Comparison of ENCODE assay signal across 8 mouse cellular contexts in genomic region chr11:121420379-121420778, GRCm38 (mm10). TPM values are rescaled to one million over a fixed set of nuclear protein-coding genes. Genes with fewer than 3 reads are reported as not detected.
DNase-seq lines count a peak whose midpoint lies in the region; ATAC-seq lines count a peak whose summit lies in the region.

No protein-coding gene starts in this region.

- DNase-seq in kidney, adult 18-20 months: no peak
- no peak for DNase-seq in embryonic facial prominence, embryonic 10.5 days (ENCODE audit: low spot score)
- DNase-seq in hindbrain, embryonic 14.5 days (ENCODE audit: low spot score): no peak
- DNase-seq in retina, embryonic 14.5 days (ENCODE audit: low spot score): no peak
- no peak for DNase-seq in left cerebral cortex, adult 11 months (ENCODE audit: low spot score)
- no peak for DNase-seq in frontal cortex, postnatal 10 days (ENCODE audit: low spot score in 2 of 2)

- no peaks in the 10 kb centered on the region for H3K27me3 ChIP-seq in kidney, embryonic 15.5 days
- H3K27me3 ChIP-seq in embryonic facial prominence, embryonic 10.5 days (replicated peaks; ENCODE audit: low read depth, poor library complexity, severe bottlenecking): no peaks in the 10 kb centered on the region
- no peaks in the 10 kb centered on the region for H3K27me3 ChIP-seq in hindbrain, embryonic 14.5 days (ENCODE audit: control insufficient read depth, insufficient read depth, low read length)
- H3K27me3 ChIP-seq in midbrain, embryonic 15.5 days (replicated peaks): no peaks in the 10 kb centered on the region

- H3K4me1 ChIP-seq in kidney, embryonic 15.5 days: peaks cover 13% of the 10 kb centered on the region
- peaks cover 15% of the 10 kb centered on the region for H3K4me1 ChIP-seq in embryonic facial prominence, embryonic 10.5 days
- H3K4me1 ChIP-seq in hindbrain, embryonic 14.5 days (replicated peaks; ENCODE audit: control insufficient read depth, insufficient read depth, low read length): peaks cover 7% of the 10 kb centered on the region
- peaks cover 16% of the 10 kb centered on the region for H3K4me1 ChIP-seq in midbrain, embryonic 15.5 days

- no peaks in the 10 kb centered on the region for H3K36me3 ChIP-seq in kidney, embryonic 15.5 days
- no peaks in the 10 kb centered on the region; the same call in 1 of the 2 replicates for H3K36me3 ChIP-seq in embryonic facial prominence, embryonic 10.5 days (replicated peaks)
- H3K36me3 ChIP-seq in hindbrain, embryonic 14.5 days (replicated peaks; ENCODE audit: control insufficient read depth, insufficient read depth): 0 out of 2 replicates have a peak, but pooled peaks cover 1% of the 10 kb centered on the region
- H3K36me3 ChIP-seq in midbrain, embryonic 15.5 days (replicated peaks): no peaks in the 10 kb centered on the region

- no peak overlapping the region for H3K9ac ChIP-seq in kidney, embryonic 15.5 days
- peak overlapping the region; percentile 40; the same call in 1 of the 2 replicates for H3K9ac ChIP-seq in hindbrain, embryonic 14.5 days
- H3K9ac ChIP-seq in midbrain, embryonic 15.5 days: peak overlapping the region; percentile 63; the same call in 1 of the 2 replicates

- H3K4me2 ChIP-seq in kidney, embryonic 15.5 days: peak overlapping the region; percentile 87
- peak overlapping the region; percentile 92 for H3K4me2 ChIP-seq in hindbrain, embryonic 14.5 days (replicated peaks)
- peak overlapping the region; percentile 90 for H3K4me2 ChIP-seq in midbrain, embryonic 15.5 days

- no peak for ATAC-seq in kidney, embryonic 15.5 days (replicated peaks; ENCODE audit: low FRiP score)
- ATAC-seq in hindbrain, embryonic 14.5 days (ENCODE audit: low FRiP score): no peak
- no peak for ATAC-seq in midbrain, embryonic 15.5 days (replicated peaks)

- no peaks in the 10 kb centered on the region for H3K9me3 ChIP-seq in kidney, embryonic 15.5 days (replicated peaks)
- H3K9me3 ChIP-seq in embryonic facial prominence, embryonic 10.5 days: no peaks in the 10 kb centered on the region
- H3K9me3 ChIP-seq in hindbrain, embryonic 14.5 days (ENCODE audit: control insufficient read depth, low read length): no peaks in the 10 kb centered on the region
- H3K9me3 ChIP-seq in midbrain, embryonic 15.5 days: no peaks in the 10 kb centered on the region

- H3K4me3 ChIP-seq in kidney, embryonic 15.5 days (replicated peaks): peak overlapping the region; percentile 84
- H3K4me3 ChIP-seq in embryonic facial prominence, embryonic 10.5 days: peak overlapping the region; percentile 81
- peak overlapping the region; percentile 86; the same call in 1 of the 2 replicates for H3K4me3 ChIP-seq in hindbrain, embryonic 14.5 days (replicated peaks; ENCODE audit: low read length)
- H3K4me3 ChIP-seq in midbrain, embryonic 15.5 days: peak overlapping the region; percentile 86; the same call in 1 of the 2 replicates

- H3K27ac ChIP-seq in kidney, embryonic 15.5 days: peak overlapping the region; percentile 92; the same call in 1 of the 2 replicates
- peak overlapping the region; percentile 84 for H3K27ac ChIP-seq in embryonic facial prominence, embryonic 10.5 days (replicated peaks)
- no peak overlapping the region for H3K27ac ChIP-seq in hindbrain, embryonic 14.5 days
- H3K27ac ChIP-seq in midbrain, embryonic 15.5 days: no peak overlapping the region

- WGBS in kidney, embryonic 15.5 days: 52% methylated on average over 5 of the region's 5 CpGs
- WGBS in embryonic facial prominence, embryonic 10.5 days: 49% methylated on average over 5 of the region's 5 CpGs
- WGBS in hindbrain, embryonic 14.5 days: 49% methylated on average over 5 of the region's 5 CpGs
- WGBS in midbrain, embryonic 15.5 days: 53% methylated on average over 5 of the region's 5 CpGs

RNA-seq across cellular contexts. Expression of gene Fn3krp, which starts 0.8 kb away (rescaled TPM):
- polyA plus RNA-seq in kidney, embryonic 15.5 days (2015; fragmentation: Nextera tagmentation; extraction: Ambion mirVana): 8.7 and 9.9 TPM in 2 replicates
- 6.3 and 7.8 TPM in 2 replicates for polyA plus RNA-seq in embryonic facial prominence, embryonic 10.5 days (2016; fragmentation: Nextera tagmentation; extraction: Ambion mirVana)
- polyA plus RNA-seq in hindbrain, embryonic 14.5 days (2014; fragmentation: Nextera tagmentation; extraction: Ambion mirVana): 7.1 and 7.6 TPM in 2 replicates
- polyA plus RNA-seq in midbrain, embryonic 15.5 days (2015; fragmentation: Nextera tagmentation; extraction: Ambion mirVana): 10.0 and 10.1 TPM in 2 replicates

RNA-seq across cellular contexts. Expression of gene Fn3k, which starts 14.3 kb away (rescaled TPM):
- 2.6 and 2.7 TPM in 2 replicates for polyA plus RNA-seq in kidney, embryonic 15.5 days (2015; fragmentation: Nextera tagmentation; extraction: Ambion mirVana)
- polyA plus RNA-seq in embryonic facial prominence, embryonic 10.5 days (2016; fragmentation: Nextera tagmentation; extraction: Ambion mirVana): 0.30 and 0.50 TPM in 2 replicates
- 4.8 and 5.5 TPM in 2 replicates for polyA plus RNA-seq in hindbrain, embryonic 14.5 days (2014; fragmentation: Nextera tagmentation; extraction: Ambion mirVana)
- 4.4 and 5.0 TPM in 2 replicates for polyA plus RNA-seq in midbrain, embryonic 15.5 days (2015; fragmentation: Nextera tagmentation; extraction: Ambion mirVana)

RNA-seq across cellular contexts. Expression of gene Tbcd, which starts 31.4 kb away (rescaled TPM):
- 33.9 and 37.4 TPM in 2 replicates for polyA plus RNA-seq in kidney, embryonic 15.5 days (2015; fragmentation: Nextera tagmentation; extraction: Ambion mirVana)
- 55.0 and 57.7 TPM in 2 replicates for polyA plus RNA-seq in embryonic facial prominence, embryonic 10.5 days (2016; fragmentation: Nextera tagmentation; extraction: Ambion mirVana)
- polyA plus RNA-seq in hindbrain, embryonic 14.5 days (2014; fragmentation: Nextera tagmentation; extraction: Ambion mirVana): 55.7 and 57.7 TPM in 2 replicates
- 61.8 and 64.8 TPM in 2 replicates for polyA plus RNA-seq in midbrain, embryonic 15.5 days (2015; fragmentation: Nextera tagmentation; extraction: Ambion mirVana)

RNA-seq across cellular contexts. Expression of gene Rab40b, which starts 32.3 kb away (rescaled TPM):
- 5.5 and 6.8 TPM in 2 replicates for polyA plus RNA-seq in kidney, embryonic 15.5 days (2015; fragmentation: Nextera tagmentation; extraction: Ambion mirVana)
- 1.2 and 1.3 TPM in 2 replicates for polyA plus RNA-seq in embryonic facial prominence, embryonic 10.5 days (2016; fragmentation: Nextera tagmentation; extraction: Ambion mirVana)
- 11.4 and 16.0 TPM in 2 replicates for polyA plus RNA-seq in hindbrain, embryonic 14.5 days (2014; fragmentation: Nextera tagmentation; extraction: Ambion mirVana)
- 11.4 and 11.9 TPM in 2 replicates for polyA plus RNA-seq in midbrain, embryonic 15.5 days (2015; fragmentation: Nextera tagmentation; extraction: Ambion mirVana)

Comparison
In these comparisons a context has a peak if more than half of its experiments do, and no peak if none do; other contexts are left out.
1. H3K27ac ChIP-seq: peak in kidney, embryonic 15.5 days (single experiment) and embryonic facial prominence, embryonic 10.5 days (single experiment); none in hindbrain, embryonic 14.5 days (single experiment) and midbrain, embryonic 15.5 days (single experiment).
2. Peak in every context shown above with its lines, with median percentiles within 50 percentile points of each other: H3K4me2 ChIP-seq and H3K4me3 ChIP-seq.